Mouse (Mus musculus): ENCODE measurements around the gene Trim56. TPM values are rescaled to one million over a fixed set of nuclear protein-coding genes. Genes with fewer than 3 reads are reported as not detected.

The Trim56 gene
- polyA plus RNA-seq, 1 experiment from 2014 or later = 4.4 TPM

DNA sequence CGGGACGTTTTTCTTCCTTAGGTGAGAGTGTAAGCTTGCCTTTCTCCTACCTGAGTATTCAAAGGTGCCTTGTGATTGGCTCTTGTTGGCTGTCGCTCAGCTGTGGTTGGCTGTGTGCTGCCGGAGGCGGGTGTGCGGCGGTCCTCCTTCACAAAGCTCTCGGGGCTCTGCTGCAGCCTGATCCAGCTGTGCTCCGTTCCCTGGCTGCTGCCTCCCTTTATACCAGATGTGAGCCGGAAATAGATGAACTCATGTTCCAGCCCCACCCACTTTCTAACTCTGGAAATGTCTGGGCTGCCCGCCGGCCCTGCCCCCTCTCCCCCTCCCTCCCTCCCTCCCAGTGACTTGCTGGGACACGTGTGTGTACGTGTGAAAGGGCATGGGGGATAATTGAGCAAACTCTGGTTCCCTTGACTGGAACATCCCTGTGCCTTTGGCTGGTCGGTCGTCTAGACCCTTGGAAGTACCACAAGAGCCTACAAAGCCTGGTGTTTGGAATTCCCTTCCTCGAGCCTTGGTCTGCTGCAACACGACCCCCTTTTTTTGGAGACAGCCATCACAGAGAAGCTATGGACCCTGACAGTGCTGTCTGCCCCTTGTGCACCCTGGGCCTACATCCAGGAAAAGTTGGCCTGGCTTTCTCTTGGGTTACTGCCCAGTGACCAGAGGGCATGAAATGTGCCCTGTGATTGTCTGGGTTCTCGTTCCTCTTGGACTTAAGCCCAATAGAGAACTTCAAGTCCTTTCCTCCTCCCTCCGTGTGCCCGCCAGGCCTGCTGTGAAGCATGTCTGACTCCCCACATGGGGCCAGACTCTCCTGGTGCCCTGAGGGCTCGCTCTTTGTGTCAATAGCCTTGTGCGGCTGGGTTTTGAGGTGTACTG lies 43.7 kb downstream of the Trim56 start, which contains the start of gene Serpine1:
Gene Serpine1 (minus strand): TSS at position 190 of the 882 bp plus-strand sequence.
- TF ChIP-seq EP300 (optimal IDR thresholded peaks at IDR 0.05) = peak; percentile 40
- TF ChIP-seq CTCF (IDR thresholded peaks at IDR 0.05; ENCODE audit: low read depth) = no peak
- 0 out of 2 replicates have a peak within 1 kb of the TSS, but pooled peaks have one; percentile 13 for H3K9ac ChIP-seq (ENCODE audit: low read length)
- H3K27ac ChIP-seq (replicated peaks) = peak within 1 kb of the TSS; percentile 84
- no peaks in the 10 kb centered on the region; the same call in 1 of the 2 replicates for H3K36me3 ChIP-seq (ENCODE audit: control insufficient read depth, insufficient read depth, low read length)
- no peaks in the 10 kb centered on the region for H3K9me3 ChIP-seq (ENCODE audit: control insufficient read depth, low read length)
- H3K4me2 ChIP-seq (replicated peaks; ENCODE audit: low read depth) = peak within 1 kb of the TSS; percentile 54
- no peaks in the 10 kb centered on the region for H3K27me3 ChIP-seq (ENCODE audit: control insufficient read depth, insufficient read depth, low read length)
- WGBS = 7% methylated on average over 23 of the region's 23 CpGs
- peak; percentile 79 for DNase-seq (ENCODE audit: low spot score)
- H3K4me3 ChIP-seq (ENCODE audit: low read depth, low read length) = peak within 1 kb of the TSS; percentile 18; the same call in 1 of the 2 replicates
- peaks cover 4% of the 10 kb centered on the region; the same call in 1 of the 2 replicates for H3K4me1 ChIP-seq (replicated peaks; ENCODE audit: control insufficient read depth, insufficient read depth)
- ATAC-seq (ENCODE audit: low FRiP score, low TSS enrichment) = peak; percentile 89

DNA sequence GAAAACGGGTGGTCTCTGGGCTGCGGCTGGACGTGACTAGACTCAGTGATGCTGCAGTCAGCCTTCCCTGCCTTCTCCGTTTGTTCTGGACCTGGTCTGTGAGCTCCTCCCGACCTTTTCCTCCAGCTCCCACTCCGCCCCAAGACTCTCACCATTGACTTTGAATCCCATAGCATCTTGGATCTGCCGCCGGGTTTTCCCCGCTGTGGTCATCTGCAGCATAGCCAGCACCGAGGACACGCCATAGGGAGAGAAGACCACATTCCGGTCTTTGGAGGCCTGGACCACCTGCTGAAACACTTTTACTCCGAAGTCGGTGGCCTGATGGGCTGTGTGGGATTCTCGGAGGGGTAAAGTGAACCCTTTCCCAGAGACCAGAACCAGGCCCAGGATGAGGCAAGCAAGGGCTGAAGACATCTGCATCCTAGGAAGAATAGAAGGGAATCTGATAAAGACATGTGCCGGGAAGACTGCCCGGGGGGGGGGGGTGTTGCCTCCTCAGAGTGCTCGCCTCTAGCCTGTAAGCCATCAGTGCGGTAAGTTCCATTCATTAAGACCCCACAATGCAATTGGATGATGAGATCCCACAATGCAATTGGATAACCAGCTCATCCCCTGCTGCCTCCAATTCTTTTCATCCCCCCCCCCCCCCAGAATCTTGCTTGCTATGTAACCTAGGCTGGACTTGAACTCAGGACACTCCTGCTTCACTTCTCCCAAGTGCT lies 45.0 kb downstream of the Trim56 start:
- Histone ChIP-seq H3K27me3 (ENCODE audit: control insufficient read depth, insufficient read depth, low read length) (no peaks in the 10 kb centered on the region), H3K36me3 (ENCODE audit: control insufficient read depth, insufficient read depth, low read length) (no peaks in the 10 kb centered on the region; the same call in 1 of the 2 replicates), H3K4me2 (replicated peaks; ENCODE audit: low read depth) (peak overlapping the region; percentile 54), H3K4me3 (ENCODE audit: low read depth, low read length) (no peak overlapping the region), H3K4me1 (replicated peaks; ENCODE audit: control insufficient read depth, insufficient read depth) (peaks cover 4% of the 10 kb centered on the region; the same call in 1 of the 2 replicates), H3K9ac (ENCODE audit: low read length) (no peak overlapping the region), H3K9me3 (ENCODE audit: control insufficient read depth, low read length) (no peaks in the 10 kb centered on the region), H3K27ac (replicated peaks) (no peak overlapping the region)
- ATAC-seq (ENCODE audit: low FRiP score, low TSS enrichment) = no peak
- no peak for DNase-seq (ENCODE audit: low spot score)
- no peak for TF ChIP-seq CTCF (IDR thresholded peaks at IDR 0.05; ENCODE audit: low read depth)
- TF ChIP-seq EP300 (optimal IDR thresholded peaks at IDR 0.05) = no peak
- 90% methylated on average over 18 of the region's 19 CpGs for WGBS

DNA sequence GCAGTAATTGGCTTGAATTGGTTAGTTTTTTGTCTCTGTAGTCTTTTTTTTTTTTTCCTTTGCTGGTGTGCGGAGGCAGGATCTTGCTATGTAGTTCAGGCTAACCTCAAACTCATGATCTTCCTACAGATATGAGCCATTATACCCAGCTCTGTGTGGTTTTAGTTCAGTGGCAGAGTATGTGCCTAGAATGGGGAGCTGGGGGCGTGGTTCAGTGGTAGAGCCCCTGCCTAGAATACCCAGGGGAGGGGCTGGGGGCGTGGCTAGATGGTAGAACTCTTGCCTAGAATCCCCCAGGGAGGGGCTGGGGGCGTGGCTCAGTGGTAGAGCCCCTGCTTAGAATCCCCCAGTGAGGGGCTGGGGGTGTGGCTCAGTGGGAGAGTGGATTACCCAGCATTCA lies 47.3 kb downstream of the Trim56 start:
- Histone ChIP-seq H3K4me1 (replicated peaks; ENCODE audit: control insufficient read depth, insufficient read depth) (peaks cover 2% of the 10 kb centered on the region; the same call in 1 of the 2 replicates), H3K27ac (replicated peaks) (no peak overlapping the region), H3K27me3 (ENCODE audit: control insufficient read depth, insufficient read depth, low read length) (no peaks in the 10 kb centered on the region), H3K4me3 (ENCODE audit: low read depth, low read length) (no peak overlapping the region), H3K9ac (ENCODE audit: low read length) (no peak overlapping the region), H3K4me2 (replicated peaks; ENCODE audit: low read depth) (no peak overlapping the region), H3K9me3 (ENCODE audit: control insufficient read depth, low read length) (no peaks in the 10 kb centered on the region), H3K36me3 (ENCODE audit: control insufficient read depth, insufficient read depth, low read length) (no peaks in the 10 kb centered on the region; the same call in 1 of the 2 replicates)
- WGBS = 76% methylated on average over 4 of the region's 4 CpGs
- no peak for ATAC-seq (ENCODE audit: low FRiP score, low TSS enrichment)
- DNase-seq (ENCODE audit: low spot score) = no peak
- no peak for TF ChIP-seq CTCF (IDR thresholded peaks at IDR 0.05; ENCODE audit: low read depth)
- no peak for TF ChIP-seq EP300 (optimal IDR thresholded peaks at IDR 0.05)

DNA sequence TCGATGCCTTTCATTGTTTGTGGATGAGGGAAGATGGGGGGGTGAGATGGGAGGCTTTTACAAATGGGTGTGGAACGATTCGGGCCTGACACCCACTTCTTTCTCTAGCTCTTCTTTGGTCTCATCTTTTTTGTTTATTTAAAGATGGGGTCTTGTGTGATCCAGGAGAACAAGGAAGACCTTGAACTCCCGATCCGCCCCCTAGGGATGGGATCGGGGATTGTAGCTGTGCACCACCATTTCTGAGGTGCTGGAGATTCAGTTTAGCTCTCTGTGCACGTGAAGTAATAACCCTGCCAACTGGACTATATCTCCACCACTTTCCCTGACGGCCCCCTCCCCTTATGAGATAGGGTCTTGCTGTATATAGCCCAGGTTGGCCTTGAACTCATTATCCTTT lies 50.1 kb downstream of the Trim56 start:
- Histone ChIP-seq H3K36me3 (ENCODE audit: control insufficient read depth, insufficient read depth, low read length) (no peaks in the 10 kb centered on the region; the same call in 1 of the 2 replicates), H3K4me3 (ENCODE audit: low read depth, low read length) (no peak overlapping the region), H3K9me3 (ENCODE audit: control insufficient read depth, low read length) (no peaks in the 10 kb centered on the region), H3K27me3 (ENCODE audit: control insufficient read depth, insufficient read depth, low read length) (no peaks in the 10 kb centered on the region), H3K4me2 (replicated peaks; ENCODE audit: low read depth) (no peak overlapping the region), H3K27ac (replicated peaks) (no peak overlapping the region), H3K4me1 (replicated peaks; ENCODE audit: control insufficient read depth, insufficient read depth) (no peaks in the 10 kb centered on the region), H3K9ac (ENCODE audit: low read length) (no peak overlapping the region)
- ATAC-seq (ENCODE audit: low FRiP score, low TSS enrichment) (no peak), DNase-seq (ENCODE audit: low spot score) (no peak)
- 66% methylated on average over 8 of the region's 8 CpGs for WGBS
- TF ChIP-seq EP300 (optimal IDR thresholded peaks at IDR 0.05) = no peak
- peak; percentile 18; the same call in 1 of the 2 replicates for TF ChIP-seq CTCF (IDR thresholded peaks at IDR 0.05; ENCODE audit: low read depth)

DNA sequence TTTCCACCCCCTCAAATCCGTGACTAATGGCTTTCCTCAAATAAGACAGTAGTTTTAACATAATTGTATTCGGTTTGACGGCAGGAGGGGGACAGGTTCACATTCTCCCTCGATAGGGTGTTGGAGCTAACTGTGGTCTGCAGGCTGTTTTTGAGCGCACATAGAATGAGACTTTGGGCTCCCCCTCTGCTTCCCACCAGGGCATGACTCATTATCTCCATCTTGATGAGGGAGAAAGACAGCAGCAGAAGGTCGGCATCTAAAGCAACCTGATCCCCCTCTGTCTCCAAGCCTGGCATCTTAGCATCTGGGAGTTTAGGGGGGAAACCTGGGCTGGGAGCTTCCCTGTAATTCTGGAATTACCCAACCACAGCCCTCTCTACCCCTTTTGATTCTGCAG lies 50.6 kb downstream of the Trim56 start:
- no peak overlapping the region for H3K4me3 ChIP-seq (ENCODE audit: low read depth, low read length)
- TF ChIP-seq EP300 (optimal IDR thresholded peaks at IDR 0.05) (no peak), CTCF (IDR thresholded peaks at IDR 0.05; ENCODE audit: low read depth) (no peak)
- no peak overlapping the region for H3K27ac ChIP-seq (replicated peaks)
- H3K9me3 ChIP-seq (ENCODE audit: control insufficient read depth, low read length) = no peaks in the 10 kb centered on the region
- H3K36me3 ChIP-seq (ENCODE audit: control insufficient read depth, insufficient read depth, low read length) = no peaks in the 10 kb centered on the region; the same call in 1 of the 2 replicates
- no peaks in the 10 kb centered on the region for H3K27me3 ChIP-seq (ENCODE audit: control insufficient read depth, insufficient read depth, low read length)
- 69% methylated on average over 6 of the region's 6 CpGs for WGBS
- no peak overlapping the region for H3K4me2 ChIP-seq (replicated peaks; ENCODE audit: low read depth)
- no peaks in the 10 kb centered on the region for H3K4me1 ChIP-seq (replicated peaks; ENCODE audit: control insufficient read depth, insufficient read depth)
- no peak overlapping the region for H3K9ac ChIP-seq (ENCODE audit: low read length)
- DNase-seq (ENCODE audit: low spot score) (no peak), ATAC-seq (ENCODE audit: low FRiP score, low TSS enrichment) (no peak)

Data from stomach, postnatal 0 days (tissue).